Mouse (Mus musculus): Measurements from ENCODE around the gene Cyp2j8.
"Not testable (repeated sequence)": the region's sequence is repeated elsewhere in the genome, so short reads cannot be mapped to it uniquely, and the experiment has no call there.

Cyp2j8 gene

DNA sequence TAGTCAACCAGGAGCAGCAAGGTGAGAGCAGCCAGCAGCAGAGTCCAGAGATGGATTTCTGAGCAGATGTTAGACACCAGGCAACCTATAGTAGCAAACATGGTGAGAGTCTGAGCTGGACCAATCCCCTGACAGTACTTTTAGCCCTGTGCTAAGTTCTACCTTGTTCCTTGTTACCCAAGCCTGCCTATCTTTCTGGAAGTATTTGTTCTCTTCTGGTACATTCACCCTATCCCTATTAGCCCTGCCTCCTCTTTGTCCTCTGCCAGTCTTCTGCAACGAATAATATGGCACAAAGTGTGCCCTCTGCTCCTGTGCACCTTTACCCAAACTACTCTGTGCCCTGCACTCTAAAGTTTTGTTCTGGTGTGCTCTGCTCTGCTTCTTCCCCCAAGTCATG, at the start of gene Cyp2j8:
TSS of gene Cyp2j8 (minus strand) at position 101 of the 400 bp plus-strand sequence.
- DNase-seq (ENCODE audit: low read depth, low spot score): no peak

DNA sequence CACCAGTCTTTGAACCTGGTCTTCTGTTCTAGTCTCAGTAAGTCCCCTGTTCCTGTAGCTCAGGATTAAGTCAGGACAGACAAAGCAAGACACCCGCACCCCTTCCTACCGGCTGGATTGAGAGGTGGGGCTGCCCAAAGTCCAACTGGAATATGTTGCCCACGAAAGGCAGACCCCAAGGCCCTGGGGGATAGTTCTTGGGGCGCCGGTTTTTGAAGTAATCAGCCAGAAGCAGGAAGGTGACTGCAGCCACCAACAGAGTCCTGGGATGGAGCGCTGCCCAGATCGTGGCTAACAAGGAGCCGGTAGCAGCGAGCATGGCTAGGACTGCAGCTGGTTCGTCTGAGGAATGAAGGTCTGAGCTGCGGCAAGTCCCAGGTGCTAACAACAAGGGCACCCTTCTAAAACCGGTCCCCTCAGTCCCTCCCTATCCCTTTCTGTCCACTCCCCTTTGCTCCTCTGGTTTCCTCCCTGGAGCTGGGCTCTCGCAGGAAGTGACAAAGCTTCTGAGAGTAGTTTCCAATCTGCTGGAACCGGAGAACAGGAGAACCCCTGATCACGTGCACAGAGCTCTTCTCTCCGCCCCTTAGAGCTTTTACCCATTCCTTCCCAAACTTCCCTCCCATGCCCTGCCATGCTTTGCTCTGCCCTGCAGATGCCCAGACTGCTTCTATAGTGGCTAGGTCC, 46.1 kb upstream of the Cyp2j8 start, which contains the start of gene Cyp2j6:
TSS of gene Cyp2j6 (minus strand) at position 529 of the 687 bp plus-strand sequence.
- DNase-seq (ENCODE audit: low read depth, low spot score): no peak

DNA sequence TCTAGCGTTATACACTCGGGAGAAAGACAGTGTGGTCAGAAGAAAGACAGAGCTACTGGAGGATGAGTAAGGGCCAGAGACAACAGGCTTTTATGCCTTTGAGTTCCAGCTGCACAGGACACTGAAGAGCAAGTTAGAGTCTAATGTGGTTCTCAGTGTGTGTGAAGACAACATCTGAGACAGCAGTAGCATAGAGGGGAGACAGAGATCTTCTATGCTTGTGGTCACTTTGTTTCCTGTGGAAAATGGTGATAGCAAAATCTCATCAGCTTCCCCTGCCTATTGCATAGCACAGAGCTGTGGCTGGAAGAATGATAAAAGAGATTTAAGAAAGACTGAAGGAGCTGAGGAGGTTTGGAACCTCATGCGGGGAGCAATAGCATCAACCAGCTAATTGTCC, 44.4 kb upstream of the Cyp2j8 start:
- no peak for DNase-seq (ENCODE audit: low read depth, low spot score)

DNA sequence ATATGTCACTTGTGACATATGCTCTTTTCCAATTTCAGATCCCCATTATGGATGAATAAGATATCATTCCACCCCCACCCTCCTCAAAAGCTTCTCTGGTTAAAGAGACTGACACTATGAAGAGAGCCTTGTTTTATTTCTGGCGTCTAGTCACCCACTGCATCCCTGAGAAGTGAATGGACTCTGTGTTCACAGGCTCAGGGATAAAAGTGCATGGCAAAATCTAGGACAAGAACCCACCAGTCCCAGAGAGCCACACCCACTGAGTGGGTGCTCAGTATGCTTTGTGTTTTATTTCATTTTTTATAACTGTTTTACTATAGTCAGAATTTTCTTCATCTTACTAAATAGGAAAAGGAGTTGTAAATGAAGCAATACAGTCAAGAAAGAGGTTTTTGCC, 38.8 kb upstream of the Cyp2j8 start:
- no peak for DNase-seq (ENCODE audit: low read depth, low spot score)

DNA sequence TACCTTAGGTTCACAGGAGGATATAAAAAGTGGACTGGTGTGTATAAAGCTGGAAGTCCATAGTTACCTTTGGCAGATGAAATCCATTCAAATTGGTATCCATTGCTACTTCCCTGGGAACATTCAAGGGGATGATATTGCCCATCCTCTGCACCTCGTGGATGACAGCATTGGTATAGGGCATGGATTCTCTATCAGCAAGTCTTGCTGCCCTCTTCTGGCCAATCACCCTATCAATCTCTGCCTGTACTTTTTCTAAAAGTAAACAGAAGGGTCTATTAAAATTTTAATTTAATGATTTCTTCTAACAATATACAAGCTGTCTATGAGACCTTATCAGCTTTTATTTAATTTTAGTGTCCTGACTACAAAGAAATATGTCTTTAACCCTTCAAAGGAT, 18.6 kb upstream of the Cyp2j8 start:
- DNase-seq (ENCODE audit: low read depth, low spot score): no peak

DNA sequence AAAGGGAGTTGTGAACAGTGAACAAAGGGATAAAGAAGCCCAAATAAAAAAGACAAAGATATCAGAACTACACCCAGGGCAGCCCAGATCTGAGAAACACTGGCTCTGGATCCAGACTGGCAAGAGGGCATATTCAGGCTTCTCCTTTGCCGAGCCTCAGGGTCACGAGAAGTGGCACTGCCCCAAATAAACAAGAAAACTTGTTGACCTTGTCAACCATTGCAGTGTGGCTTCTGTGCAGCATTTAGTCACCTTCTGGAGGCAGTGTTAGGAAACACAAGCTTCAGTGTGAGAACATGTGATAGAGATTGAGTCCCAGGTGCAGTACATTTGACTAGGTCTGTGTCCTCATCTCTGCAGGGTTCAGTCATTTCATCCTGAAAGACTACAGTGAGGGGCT, 15.1 kb upstream of the Cyp2j8 start:
- DNase-seq (ENCODE audit: low read depth, low spot score): no peak

DNA sequence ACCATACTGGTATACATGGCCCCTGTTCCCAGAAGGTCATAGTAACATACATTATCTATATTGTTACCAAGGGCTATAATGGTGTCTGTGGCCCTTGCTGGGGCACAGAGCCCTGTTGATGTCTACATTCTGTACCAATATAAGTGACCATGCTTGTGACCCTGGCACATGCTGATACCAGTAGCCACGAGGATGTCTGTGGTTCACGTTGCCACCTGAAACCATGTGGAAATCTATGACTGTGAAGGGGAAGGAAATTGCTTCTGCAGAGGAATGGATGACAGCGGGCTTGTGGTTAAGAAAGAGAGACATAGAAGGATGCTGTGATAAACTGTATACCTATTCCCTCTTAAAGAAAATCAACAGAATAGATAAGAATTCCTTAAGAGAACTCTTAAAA, 2.9 kb upstream of the Cyp2j8 start:
- DNase-seq (ENCODE audit: low read depth, low spot score): no peak

DNA sequence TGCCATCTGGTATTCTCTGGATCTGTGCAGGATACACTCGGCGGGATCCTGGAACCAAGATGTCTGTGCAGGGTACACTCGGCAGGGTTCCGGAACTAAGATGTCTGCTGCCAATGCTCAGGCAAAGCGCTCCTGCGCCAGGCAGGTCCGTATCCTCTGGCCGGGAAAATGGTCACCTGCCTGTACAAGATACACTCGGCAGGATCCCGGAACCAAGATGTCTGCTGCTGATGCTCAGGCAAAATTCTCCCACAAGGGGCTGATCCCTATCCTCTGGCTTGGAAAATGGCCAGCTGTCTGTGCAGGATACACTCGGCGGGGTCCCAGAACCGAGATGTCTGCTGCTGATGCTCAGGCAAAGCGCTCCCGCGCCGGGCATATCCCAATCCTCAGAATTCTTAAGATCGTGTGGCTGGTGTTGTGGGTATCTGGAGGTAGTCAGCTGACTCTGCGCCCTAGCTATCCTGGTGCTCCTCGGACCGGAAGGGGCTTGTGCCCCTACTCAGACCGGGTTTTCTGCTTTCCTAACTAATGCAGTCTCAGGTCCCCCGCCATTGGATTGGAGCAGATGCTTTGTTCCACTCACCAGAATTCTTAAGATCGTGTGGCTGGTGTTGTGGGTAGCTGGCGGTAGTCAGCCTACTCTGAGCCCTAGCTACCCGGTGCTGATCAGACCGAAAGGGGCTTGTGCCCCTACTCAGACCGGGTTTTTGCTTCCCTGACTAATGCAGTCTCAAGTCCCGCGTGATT, 43.7 kb downstream of the Cyp2j8 start:
- DNase-seq (ENCODE audit: low read depth, low spot score): not testable (repeated sequence)

All from brain, embryonic 18.5 days (tissue).